Mouse (Mus musculus) forebrain, embryonic 15.5 days (tissue): Measurements from ENCODE around the gene Uck1. TPM values are rescaled to one million over a fixed set of nuclear protein-coding genes. Genes with fewer than 3 reads are reported as not detected.
"Not testable (repeated sequence)": the region's sequence is repeated elsewhere in the genome, so short reads cannot be mapped to it uniquely, and the experiment has no call there.

Experiments
- ATAC-seq: fragments of 200-750 bp; cut with Nextera tagmentation; replicated peaks from 2 replicates; pipeline ENCODE4 v1.8.0; 2017; ENCODE audit warnings: mild to moderate bottlenecking, moderate TSS enrichment, moderate library complexity
- H3K27ac ChIP-seq: fragments of 300-500 bp; sonication (generic); replicated peaks from 2 replicates; pipeline ENCODE4 v1.5.1; 2015; ENCODE audit warnings: mild to moderate bottlenecking, inconsistent platforms
- H3K27me3 ChIP-seq: fragments of 300-500 bp; sonication (generic); 2 replicates; pipeline ENCODE4 v1.6.1; 2015; ENCODE audit warnings: inconsistent platforms
- H3K36me3 ChIP-seq: fragments of 300-500 bp; sonication (generic); 2 replicates; pipeline ENCODE4 v1.6.1; 2015; ENCODE audit warnings: mild to moderate bottlenecking, inconsistent platforms
- H3K4me1 ChIP-seq: fragments of 300-500 bp; sonication (generic); 2 replicates; pipeline ENCODE4 v1.6.1; 2015; ENCODE audit warnings: inconsistent platforms
- H3K4me2 ChIP-seq: fragments of 300-500 bp; sonication (generic); replicated peaks from 2 replicates; pipeline ENCODE4 v1.6.1; 2015; ENCODE audit warnings: mild to moderate bottlenecking, inconsistent platforms
- H3K4me3 ChIP-seq: fragments of 300-500 bp; sonication (generic); 2 replicates; pipeline ENCODE4 v1.5.1; 2015; ENCODE audit warnings: mild to moderate bottlenecking, inconsistent platforms
- H3K9ac ChIP-seq: fragments of 300-500 bp; sonication (generic); replicated peaks from 2 replicates; pipeline ENCODE4 v1.6.1; 2015; ENCODE audit warnings: mild to moderate bottlenecking, inconsistent platforms
- H3K9me3 ChIP-seq: fragments of 300-500 bp; sonication (generic); 2 replicates; pipeline ENCODE4 v1.6.1; 2016; ENCODE audit warnings: inconsistent platforms
- WGBS: fragments of 180-500 bp; shearing (Covaris S2); methylation state at CpG from one replicate; pipeline ENCODE4 v1.1.7; 2015; ENCODE audit warnings: mixed read lengths; 5-methylcytosine and 5-hydroxymethylcytosine counted together
- polyA plus RNA-seq: library from polyadenylated mRNA; unstranded; fragments of >200 nt; fragmentation: Nextera tagmentation; extraction: Ambion mirVana; gene quantifications from 2 replicates; pipeline ENCODE4 v1.2.1, GENCODE M21; 2015

Uck1 gene
- 91.5 and 95.3 TPM in 2 replicates for polyA plus RNA-seq

DNA sequence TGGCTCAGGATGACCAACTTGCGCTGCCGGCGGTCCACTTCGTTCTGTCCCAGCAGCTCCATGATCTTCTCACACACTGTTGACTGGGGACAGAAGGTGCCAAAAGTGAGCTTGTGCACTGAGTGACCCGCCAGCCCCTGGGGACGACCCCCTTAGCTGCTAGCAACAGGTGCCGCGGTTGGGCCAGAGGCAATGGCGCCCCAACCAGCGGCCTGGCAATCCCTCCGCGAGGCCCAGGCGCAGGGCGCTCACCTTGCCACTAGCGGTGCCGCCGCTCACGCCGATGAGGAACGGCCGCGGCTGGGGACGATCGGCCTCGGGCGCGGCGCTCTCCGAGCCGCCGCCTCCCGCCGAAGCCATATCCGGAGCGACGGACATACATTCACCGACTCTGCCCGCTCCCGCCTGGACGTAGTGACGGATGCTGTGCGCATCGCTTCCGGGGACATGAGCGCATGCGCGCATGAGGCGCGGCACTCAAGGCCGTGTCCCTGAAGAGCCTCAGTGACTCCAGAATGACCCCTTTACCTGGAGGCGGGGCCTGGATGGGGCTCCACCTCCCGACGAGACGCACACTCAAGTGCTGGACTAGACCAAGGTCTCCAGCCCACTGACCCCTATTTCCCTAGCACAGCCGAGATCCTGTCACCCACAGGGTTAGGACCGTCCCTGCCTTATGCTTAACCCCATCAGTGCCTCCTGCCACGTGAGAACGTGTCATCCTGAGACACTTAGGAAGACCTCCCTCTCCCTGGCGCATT is at the start of gene Uck1:
Uck1 (minus strand) TSS at position 503 of the 761 bp plus-strand sequence.
- Histone ChIP-seq H3K4me2 (peak within 1 kb of the TSS; percentile 79), H3K4me1 (peaks cover 14% of the 10 kb centered on the region), H3K36me3 (peaks cover 23% of the 10 kb centered on the region), H3K27ac (peak within 1 kb of the TSS; percentile 60), H3K9me3 (no peaks in the 10 kb centered on the region), H3K27me3 (no peaks in the 10 kb centered on the region), H3K4me3 (peak within 1 kb of the TSS; percentile 83), H3K9ac (peak within 1 kb of the TSS; percentile 81)
- ATAC-seq: peak; percentile 96
- 1% methylated on average over 59 of the region's 59 CpGs for WGBS

- WGBS: 89% methylated on average over 16 of the region's 16 CpGs
- ATAC-seq: no peak
- Histone ChIP-seq H3K36me3 (peaks cover 46% of the 10 kb centered on the region), H3K4me3 (no peak overlapping the region), H3K27ac (no peak overlapping the region), H3K27me3 (no peaks in the 10 kb centered on the region), H3K4me2 (no peak overlapping the region), H3K4me1 (peaks cover 15% of the 10 kb centered on the region), H3K9ac (no peak overlapping the region), H3K9me3 (no peaks in the 10 kb centered on the region)
Observed at GRCm38 (mm10) chr2:32308870-32309568, 49.1 kb upstream of the Uck1 start.

GRCm38 (mm10) chr2:32307941-32308760 is 48.2 kb upstream of the Uck1 start:
- Histone ChIP-seq H3K27ac (no peak overlapping the region), H3K4me1 (peaks cover 15% of the 10 kb centered on the region), H3K36me3 (peaks cover 55% of the 10 kb centered on the region), H3K4me3 (no peak overlapping the region), H3K4me2 (no peak overlapping the region), H3K9ac (no peak overlapping the region), H3K27me3 (no peaks in the 10 kb centered on the region), H3K9me3 (no peaks in the 10 kb centered on the region)
- no peak for ATAC-seq
- WGBS: 45% methylated on average over 8 of the region's 8 CpGs

DNA sequence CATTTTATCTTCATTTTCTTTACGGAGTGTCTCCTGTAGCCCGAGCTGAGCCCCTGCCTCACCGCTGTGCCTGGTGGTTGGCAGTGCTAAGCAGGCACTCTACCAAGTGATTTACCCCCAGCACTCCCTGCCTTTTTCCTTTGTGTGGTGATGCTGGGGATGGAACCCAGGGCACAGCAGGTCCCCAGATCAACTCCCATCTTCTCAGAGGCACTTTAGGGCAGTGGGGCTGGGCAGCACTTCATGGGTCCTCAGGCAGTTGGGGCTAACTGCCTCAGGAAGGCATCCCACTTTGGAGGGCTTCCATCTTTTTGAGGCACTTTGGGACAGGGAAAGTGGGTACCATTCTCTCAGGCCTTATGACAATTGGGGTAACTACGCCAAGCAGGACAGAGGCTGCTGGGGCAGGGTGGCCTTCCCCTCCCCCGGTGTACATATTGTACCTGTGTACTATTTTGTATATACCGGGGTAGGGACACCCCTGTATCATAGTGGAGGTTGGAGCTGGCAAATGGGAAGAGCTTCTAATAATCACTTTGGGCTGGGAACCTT is 47.4 kb upstream of the Uck1 start:
- no peak overlapping the region for H3K4me3 ChIP-seq
- H3K4me1 ChIP-seq: peaks cover 10% of the 10 kb centered on the region
- ATAC-seq: no peak
- H3K9ac ChIP-seq: no peak overlapping the region
- WGBS: 81% methylated on average over 6 of the region's 6 CpGs
- H3K9me3 ChIP-seq: no peaks in the 10 kb centered on the region
- H3K36me3 ChIP-seq: peaks cover 63% of the 10 kb centered on the region
- no peak overlapping the region for H3K4me2 ChIP-seq
- no peak overlapping the region for H3K27ac ChIP-seq
- no peaks in the 10 kb centered on the region for H3K27me3 ChIP-seq

DNA sequence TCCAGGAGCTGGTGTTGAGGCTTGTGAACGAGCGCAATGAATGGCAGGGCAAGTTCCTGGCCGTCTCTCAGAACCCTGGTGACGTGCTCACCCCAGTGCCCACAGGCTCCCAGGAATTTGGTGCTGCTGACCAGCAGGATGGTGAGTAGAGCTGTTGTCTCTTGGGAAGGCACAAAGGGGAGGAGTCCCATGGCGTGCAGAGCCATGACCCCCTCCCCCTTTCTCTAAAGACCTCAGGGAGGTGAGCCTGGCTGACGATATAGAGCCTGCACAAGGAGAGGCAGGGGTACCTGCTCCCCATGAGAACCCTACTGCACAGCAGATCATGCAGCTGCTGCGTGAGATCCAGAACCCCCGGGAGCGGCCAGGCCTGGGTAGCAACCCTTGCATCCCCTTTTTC is 46.2 kb upstream of the Uck1 start:
- Histone ChIP-seq H3K9me3 (no peaks in the 10 kb centered on the region), H3K4me1 (no peaks in the 10 kb centered on the region), H3K27me3 (no peaks in the 10 kb centered on the region), H3K4me3 (no peak overlapping the region), H3K27ac (no peak overlapping the region), H3K36me3 (peaks cover 72% of the 10 kb centered on the region), H3K9ac (no peak overlapping the region), H3K4me2 (no peak overlapping the region)
- WGBS: 76% methylated on average over 9 of the region's 9 CpGs
- ATAC-seq: no peak

- no peaks in the 10 kb centered on the region for H3K9me3 ChIP-seq
- no peak overlapping the region for H3K4me2 ChIP-seq
- H3K27me3 ChIP-seq: no peaks in the 10 kb centered on the region
- no peaks in the 10 kb centered on the region for H3K4me1 ChIP-seq
- H3K36me3 ChIP-seq: peaks cover 77% of the 10 kb centered on the region
- no peak overlapping the region for H3K4me3 ChIP-seq
- no peak overlapping the region for H3K27ac ChIP-seq
- H3K9ac ChIP-seq: no peak overlapping the region
- no peak for ATAC-seq
- WGBS: 92% methylated on average over 5 of the region's 5 CpGs
Observed at GRCm38 (mm10) chr2:32305668-32306067, 45.7 kb upstream of the Uck1 start.

- Histone ChIP-seq H3K9ac (no peak overlapping the region), H3K4me3 (no peak overlapping the region), H3K4me2 (no peak overlapping the region), H3K9me3 (no peaks in the 10 kb centered on the region), H3K27me3 (no peaks in the 10 kb centered on the region), H3K27ac (no peak overlapping the region), H3K4me1 (no peaks in the 10 kb centered on the region), H3K36me3 (peaks cover 87% of the 10 kb centered on the region)
- ATAC-seq: 0 out of 2 replicates have a peak, but pooled peaks have one; percentile 21
- WGBS: 53% methylated on average over 8 of the region's 8 CpGs
Observed at GRCm38 (mm10) chr2:32304145-32304832, 44.3 kb upstream of the Uck1 start.

DNA sequence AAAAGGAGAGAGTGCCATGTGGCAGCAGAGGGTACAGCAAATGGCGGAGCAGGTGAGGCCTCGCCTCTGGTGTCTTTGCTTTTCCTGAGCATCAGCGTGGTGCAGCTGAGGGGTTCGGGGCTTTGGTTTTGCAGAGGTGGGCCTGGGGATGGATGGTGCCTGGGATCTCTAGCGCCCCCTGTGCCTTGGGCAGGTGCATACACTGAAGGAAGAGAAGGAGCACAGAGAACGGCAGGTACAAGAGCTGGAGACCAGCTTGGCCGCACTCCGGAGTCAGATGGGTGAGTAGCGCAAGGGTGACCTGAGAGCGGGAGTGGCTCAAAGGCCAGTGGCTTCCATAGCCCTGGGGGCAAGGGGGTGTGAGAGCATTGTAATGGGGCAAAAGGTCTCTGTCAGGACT is 43.0 kb upstream of the Uck1 start:
- WGBS: 95% methylated on average over 10 of the region's 10 CpGs
- no peaks in the 10 kb centered on the region for H3K4me1 ChIP-seq
- no peaks in the 10 kb centered on the region for H3K27me3 ChIP-seq
- peaks cover 89% of the 10 kb centered on the region for H3K36me3 ChIP-seq
- H3K9ac ChIP-seq: no peak overlapping the region
- no peak for ATAC-seq
- no peak overlapping the region for H3K4me2 ChIP-seq
- H3K4me3 ChIP-seq: no peak overlapping the region
- H3K9me3 ChIP-seq: no peaks in the 10 kb centered on the region
- H3K27ac ChIP-seq: no peak overlapping the region

DNA sequence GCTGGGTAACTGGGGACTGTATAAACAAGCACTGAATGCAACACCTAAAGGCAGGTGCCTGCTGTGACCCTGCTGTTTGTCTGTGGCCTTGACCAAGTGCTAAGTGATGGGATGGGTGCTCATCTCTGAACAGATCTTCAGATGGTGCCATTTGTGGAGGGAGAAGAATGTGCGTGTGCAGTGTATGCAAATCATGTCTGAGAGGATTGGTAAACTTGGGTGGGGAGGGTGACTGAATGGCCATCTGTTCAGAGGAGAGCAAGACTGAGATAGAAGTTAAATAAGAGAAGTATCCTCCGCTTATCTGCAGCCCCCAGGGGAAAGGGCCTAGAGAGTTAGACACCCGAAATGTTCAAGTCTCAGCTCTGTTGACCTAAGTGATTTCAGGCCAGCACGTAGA is 39.5 kb upstream of the Uck1 start:
- no peak overlapping the region for H3K9ac ChIP-seq
- no peaks in the 10 kb centered on the region for H3K27me3 ChIP-seq
- H3K4me1 ChIP-seq: no peaks in the 10 kb centered on the region
- no peak overlapping the region for H3K4me2 ChIP-seq
- peaks cover 77% of the 10 kb centered on the region for H3K36me3 ChIP-seq
- ATAC-seq: no peak
- H3K9me3 ChIP-seq: no peaks in the 10 kb centered on the region
- H3K27ac ChIP-seq: no peak overlapping the region
- no peak overlapping the region for H3K4me3 ChIP-seq
- WGBS: 94% methylated on average over 4 of the region's 4 CpGs

GRCm38 (mm10) chr2:32295842-32296241 is 35.9 kb upstream of the Uck1 start:
- not testable (repeated sequence) for H3K4me3 ChIP-seq, H3K4me1 ChIP-seq, H3K27ac ChIP-seq, H3K27me3 ChIP-seq, ATAC-seq, H3K9me3 ChIP-seq, H3K9ac ChIP-seq, H3K4me2 ChIP-seq
- WGBS: 89% methylated on average over 2 of the region's 2 CpGs
- H3K36me3 ChIP-seq: peaks cover 53% of the 10 kb centered on the region

GRCm38 (mm10) chr2:32295285-32295684 is 35.3 kb upstream of the Uck1 start:
- Histone ChIP-seq H3K27me3 (no peaks in the 10 kb centered on the region), H3K36me3 (peaks cover 51% of the 10 kb centered on the region), H3K9ac (no peak overlapping the region), H3K4me3 (no peak overlapping the region), H3K9me3 (no peaks in the 10 kb centered on the region), H3K4me1 (no peaks in the 10 kb centered on the region), H3K4me2 (no peak overlapping the region), H3K27ac (no peak overlapping the region)
- ATAC-seq: no peak
- WGBS: 80% methylated on average over 3 of the region's 3 CpGs
